Mouse (Mus musculus) liver, embryonic 16.5 days (tissue): ENCODE results near the gene Cdh13. TPM values are rescaled to one million over a fixed set of nuclear protein-coding genes. Genes with fewer than 3 reads are reported as not detected.

ENCODE experiments used
- ATAC-seq: fragments of 200-750 bp; cut with Nextera tagmentation; 2 replicates; pipeline ENCODE4 v1.8.0; 2017; ENCODE audit warnings: low read depth, mild to moderate bottlenecking, moderate number of reproducible peaks, moderate library complexity
- H3K27ac ChIP-seq: fragments of 300-500 bp; sonication (generic); 2 replicates; pipeline ENCODE4 v1.5.1; 2014; ENCODE audit warnings: mild to moderate bottlenecking, low read length
- H3K27me3 ChIP-seq: fragments of 300-500 bp; sonication (generic); 2 replicates; pipeline ENCODE4 v1.6.1; 2014; ENCODE audit warnings: low read depth, low read length, mixed read lengths; ENCODE audit not compliant: control insufficient read depth, insufficient read depth
- H3K36me3 ChIP-seq: fragments of 300-500 bp; sonication (generic); 2 replicates; pipeline ENCODE4 v1.6.1; 2014; ENCODE audit warnings: mild to moderate bottlenecking; ENCODE audit not compliant: control insufficient read depth, insufficient read depth
- H3K4me1 ChIP-seq: fragments of 300-500 bp; sonication (generic); 2 replicates; pipeline ENCODE4 v1.6.1; 2014; ENCODE audit warnings: low read depth, low read length, mixed read lengths; ENCODE audit not compliant: control insufficient read depth
- H3K4me2 ChIP-seq: fragments of 300-500 bp; sonication (generic); 2 replicates; pipeline ENCODE4 v1.6.1; 2014; ENCODE audit warnings: low read depth, low read length, mixed read lengths
- H3K4me3 ChIP-seq: fragments of 300-500 bp; sonication (generic); 2 replicates; pipeline ENCODE4 v1.5.1; 2014; ENCODE audit warnings: low read depth, mild to moderate bottlenecking, low read length
- H3K9ac ChIP-seq: fragments of 300-500 bp; sonication (generic); 2 replicates; pipeline ENCODE4 v1.6.1; 2014; ENCODE audit warnings: low read depth, low read length
- H3K9me3 ChIP-seq: fragments of 300-500 bp; sonication (generic); replicated peaks from 2 replicates; pipeline ENCODE4 v1.6.1; 2016; ENCODE audit warnings: low read length; ENCODE audit not compliant: control insufficient read depth
- WGBS: fragments of 180-500 bp; shearing (Covaris S2); extraction: QIAGEN DNeasy Blood & Tissue Kit; methylation state at CpG from one replicate; pipeline ENCODE4 v1.1.7; 2014; ENCODE audit not compliant: insufficient replicate concordance; 5-methylcytosine and 5-hydroxymethylcytosine counted together
- polyA plus RNA-seq: library from polyadenylated mRNA; unstranded; fragments of >200 nt; fragmentation: Nextera tagmentation; extraction: Ambion mirVana; gene quantifications from 2 replicates; pipeline ENCODE4 v1.2.1, GENCODE M21; 2015

Gene Cdh13
- polyA plus RNA-seq, 1 experiment from 2014 or later, result 1.0 TPM

DNA sequence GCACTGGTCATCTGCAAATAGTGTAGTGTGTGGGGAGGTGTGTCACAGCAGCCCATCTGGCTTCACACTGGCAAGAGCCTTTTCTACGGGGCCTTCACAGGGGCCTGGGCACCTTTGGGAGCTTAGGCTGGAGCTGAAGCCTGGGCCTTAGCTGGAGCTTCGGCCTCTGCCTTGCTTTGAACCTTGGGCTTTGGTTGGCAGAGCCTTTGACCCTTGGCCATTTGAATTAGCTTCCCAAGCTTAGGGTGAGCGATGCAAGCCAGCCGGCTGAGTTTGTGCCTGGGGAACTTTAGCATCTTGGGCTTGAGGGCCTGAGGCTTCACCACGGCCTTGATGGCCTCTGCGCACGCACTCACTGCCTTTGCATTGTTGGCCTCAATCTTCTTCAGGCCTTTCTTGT, 98.1 kb downstream of the Cdh13 start:
- Histone ChIP-seq H3K9me3 (peaks cover 2% of the 10 kb centered on the region), H3K36me3 (no peaks in the 10 kb centered on the region), H3K9ac (no peak overlapping the region), H3K27me3 (no peaks in the 10 kb centered on the region), H3K4me1 (no peaks in the 10 kb centered on the region), H3K27ac (no peak overlapping the region), H3K4me3 (no peak overlapping the region), H3K4me2 (no peak overlapping the region)
- WGBS, result 69% methylated on average over 7 of the region's 7 CpGs
- ATAC-seq, result no peak

DNA sequence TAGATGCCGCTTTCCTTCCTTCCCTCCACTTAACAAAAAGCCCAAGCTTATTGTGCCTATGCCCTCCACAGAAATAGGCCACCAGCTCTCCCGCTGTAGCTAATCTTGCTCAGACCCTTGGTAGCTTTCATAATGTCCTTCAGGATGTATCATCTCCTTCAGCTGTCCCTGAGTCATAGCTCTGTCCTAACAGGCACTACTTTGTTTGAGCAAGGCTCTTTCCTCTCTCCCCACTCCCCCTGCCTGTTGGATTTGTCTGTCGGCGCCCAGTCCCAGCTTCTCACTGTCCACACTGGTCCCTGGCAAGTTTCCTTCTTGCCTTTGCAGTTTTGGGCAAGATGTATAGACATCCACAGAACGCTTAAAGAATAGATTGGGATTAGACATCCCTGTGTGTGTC, 100.8 kb downstream of the Cdh13 start:
- no peak overlapping the region for H3K9ac ChIP-seq
- H3K4me2 ChIP-seq, result no peak overlapping the region
- H3K27ac ChIP-seq, result no peak overlapping the region
- H3K27me3 ChIP-seq, result no peaks in the 10 kb centered on the region
- 58% methylated on average over 5 of the region's 5 CpGs for WGBS
- ATAC-seq, result no peak
- H3K4me1 ChIP-seq, result no peaks in the 10 kb centered on the region
- no peak overlapping the region for H3K4me3 ChIP-seq
- peaks cover 2% of the 10 kb centered on the region for H3K9me3 ChIP-seq
- H3K36me3 ChIP-seq, result no peaks in the 10 kb centered on the region

DNA sequence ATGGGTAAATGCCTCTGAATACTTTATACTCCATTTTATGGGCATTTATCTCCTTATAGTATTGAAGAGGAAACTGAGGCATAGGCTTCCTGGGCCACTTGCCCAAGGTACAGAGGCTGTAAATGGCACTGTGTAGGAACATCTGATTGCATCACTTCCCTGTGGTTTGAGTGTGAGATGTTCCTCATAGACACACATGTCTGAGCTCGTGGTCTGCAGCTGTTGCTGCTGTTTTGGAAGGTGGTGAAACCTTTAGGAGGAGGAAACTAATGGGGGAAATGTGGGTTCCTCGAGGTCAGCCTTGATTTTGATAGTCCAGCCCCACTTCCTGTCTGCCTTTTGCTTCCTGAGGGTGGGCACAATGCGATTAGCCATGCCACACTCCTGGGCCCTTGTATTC, 105.9 kb downstream of the Cdh13 start:
- H3K27me3 ChIP-seq, result no peaks in the 10 kb centered on the region
- H3K4me1 ChIP-seq, result no peaks in the 10 kb centered on the region
- 9% methylated on average over 3 of the region's 3 CpGs for WGBS
- H3K27ac ChIP-seq, result no peak overlapping the region
- H3K9me3 ChIP-seq, result no peaks in the 10 kb centered on the region
- no peak overlapping the region for H3K9ac ChIP-seq
- ATAC-seq, result no peak
- no peaks in the 10 kb centered on the region for H3K36me3 ChIP-seq
- no peak overlapping the region for H3K4me3 ChIP-seq
- H3K4me2 ChIP-seq, result no peak overlapping the region

DNA sequence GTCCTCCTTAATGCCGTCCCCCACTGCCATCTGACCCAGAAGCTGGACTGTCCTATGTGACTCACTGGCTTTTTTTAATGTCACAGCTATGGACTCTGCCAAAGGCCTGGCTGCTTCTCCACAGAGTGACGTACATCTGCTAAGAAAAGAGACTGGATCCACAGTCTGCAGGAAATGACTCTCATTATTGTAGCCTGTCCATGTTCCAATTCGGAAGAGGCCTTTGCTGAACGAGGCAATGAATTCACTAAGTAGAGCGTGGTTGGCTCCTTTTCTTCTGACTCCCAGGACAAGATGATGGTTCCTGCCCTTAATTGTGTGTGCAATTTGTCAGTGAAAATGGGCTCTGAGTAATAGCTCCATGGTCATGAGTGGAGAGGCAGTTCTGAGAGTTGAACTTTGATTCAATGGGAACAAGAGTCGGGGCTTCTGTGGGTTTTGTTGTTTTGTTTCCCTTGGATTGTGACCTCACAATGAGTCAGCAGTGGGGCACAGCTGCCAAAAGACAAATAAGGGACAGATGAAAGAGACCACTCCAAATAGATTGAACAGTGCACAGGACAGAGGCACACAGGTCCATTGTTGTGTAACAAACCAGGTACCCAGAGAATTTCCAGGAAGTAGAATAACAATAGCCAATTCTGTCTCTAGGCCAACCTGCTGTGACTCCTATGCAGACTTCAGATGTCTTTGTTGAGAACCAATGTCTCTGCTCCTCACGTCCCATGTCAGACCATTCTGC, 110.5 kb downstream of the Cdh13 start:
- H3K4me2 ChIP-seq, result no peak overlapping the region
- H3K9ac ChIP-seq, result no peak overlapping the region
- H3K9me3 ChIP-seq, result no peaks in the 10 kb centered on the region; the same call in 1 of the 2 replicates
- H3K36me3 ChIP-seq, result no peaks in the 10 kb centered on the region
- H3K4me1 ChIP-seq, result no peaks in the 10 kb centered on the region
- H3K27me3 ChIP-seq, result no peaks in the 10 kb centered on the region
- no peak overlapping the region for H3K4me3 ChIP-seq
- no peak overlapping the region for H3K27ac ChIP-seq
- ATAC-seq, result no peak
- 49% methylated on average over 7 of the region's 7 CpGs for WGBS

GRCm38 (mm10) chr8:118395178-118395577, 111.6 kb downstream of the Cdh13 start:
- Histone ChIP-seq H3K4me3 (no peak overlapping the region), H3K36me3 (no peaks in the 10 kb centered on the region), H3K9ac (no peak overlapping the region), H3K4me2 (no peak overlapping the region), H3K27me3 (no peaks in the 10 kb centered on the region), H3K4me1 (no peaks in the 10 kb centered on the region), H3K27ac (no peak overlapping the region), H3K9me3 (no peaks in the 10 kb centered on the region; the same call in 1 of the 2 replicates)
- WGBS, result 31% methylated on average over 4 of the region's 4 CpGs
- no peak for ATAC-seq

DNA sequence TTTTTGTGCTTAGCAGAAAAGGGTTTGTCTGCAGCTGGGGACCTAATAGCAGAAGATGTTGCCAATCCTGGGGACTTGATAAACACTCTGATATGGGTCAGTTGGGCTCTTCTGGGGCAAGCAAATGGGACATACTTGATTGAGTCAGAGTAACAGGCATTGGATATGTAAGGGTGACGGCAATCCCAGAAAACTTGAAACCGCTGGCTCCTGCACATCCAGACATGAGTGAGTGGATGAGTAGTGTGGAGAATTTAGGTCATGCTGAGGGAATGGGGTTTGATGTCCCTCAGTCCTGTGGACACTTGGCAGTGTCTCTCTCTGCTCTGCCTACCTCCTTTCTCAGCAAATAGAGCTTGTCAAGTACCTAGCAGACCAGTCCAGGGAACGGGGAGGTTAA, 121.3 kb downstream of the Cdh13 start:
- H3K4me2 ChIP-seq, result no peak overlapping the region
- H3K4me1 ChIP-seq, result no peaks in the 10 kb centered on the region
- no peaks in the 10 kb centered on the region for H3K36me3 ChIP-seq
- H3K9ac ChIP-seq, result no peak overlapping the region
- no peak for ATAC-seq
- H3K27me3 ChIP-seq, result no peaks in the 10 kb centered on the region
- H3K4me3 ChIP-seq, result no peak overlapping the region
- no peak overlapping the region for H3K27ac ChIP-seq
- no peaks in the 10 kb centered on the region for H3K9me3 ChIP-seq
- WGBS, result 60% methylated on average over 3 of the region's 3 CpGs

DNA sequence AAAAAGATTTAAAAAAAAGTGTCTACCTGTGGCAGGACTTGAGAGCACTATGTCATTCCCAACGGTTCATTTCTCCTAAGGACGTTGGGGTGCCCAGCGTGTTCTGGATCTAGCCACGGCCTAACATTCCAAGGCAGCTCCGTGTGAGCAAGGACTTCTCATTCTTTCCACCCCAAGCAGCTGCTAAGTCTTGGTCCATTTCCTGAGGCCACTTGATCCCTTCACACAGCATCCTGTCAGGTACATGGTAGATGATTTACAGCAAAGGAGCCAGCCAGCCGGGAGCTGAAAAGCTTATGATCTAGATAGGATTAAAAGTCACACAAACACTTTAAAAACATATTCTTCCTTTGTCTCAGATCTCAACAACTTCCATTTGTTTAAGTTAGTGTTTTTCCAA, 123.8 kb downstream of the Cdh13 start:
- 27% methylated on average over 6 of the region's 6 CpGs for WGBS
- Histone ChIP-seq H3K4me2 (no peak overlapping the region), H3K27me3 (no peaks in the 10 kb centered on the region), H3K9ac (no peak overlapping the region), H3K27ac (no peak overlapping the region), H3K4me1 (no peaks in the 10 kb centered on the region), H3K9me3 (no peaks in the 10 kb centered on the region), H3K4me3 (no peak overlapping the region), H3K36me3 (no peaks in the 10 kb centered on the region)
- no peak for ATAC-seq

GRCm38 (mm10) chr8:118409396-118409795, 125.9 kb downstream of the Cdh13 start:
- no peak for ATAC-seq
- Histone ChIP-seq H3K36me3 (no peaks in the 10 kb centered on the region), H3K4me1 (no peaks in the 10 kb centered on the region), H3K27me3 (no peaks in the 10 kb centered on the region), H3K4me3 (no peak overlapping the region), H3K27ac (no peak overlapping the region), H3K9me3 (no peaks in the 10 kb centered on the region), H3K4me2 (no peak overlapping the region), H3K9ac (no peak overlapping the region)
- 64% methylated on average over 3 of the region's 3 CpGs for WGBS

DNA sequence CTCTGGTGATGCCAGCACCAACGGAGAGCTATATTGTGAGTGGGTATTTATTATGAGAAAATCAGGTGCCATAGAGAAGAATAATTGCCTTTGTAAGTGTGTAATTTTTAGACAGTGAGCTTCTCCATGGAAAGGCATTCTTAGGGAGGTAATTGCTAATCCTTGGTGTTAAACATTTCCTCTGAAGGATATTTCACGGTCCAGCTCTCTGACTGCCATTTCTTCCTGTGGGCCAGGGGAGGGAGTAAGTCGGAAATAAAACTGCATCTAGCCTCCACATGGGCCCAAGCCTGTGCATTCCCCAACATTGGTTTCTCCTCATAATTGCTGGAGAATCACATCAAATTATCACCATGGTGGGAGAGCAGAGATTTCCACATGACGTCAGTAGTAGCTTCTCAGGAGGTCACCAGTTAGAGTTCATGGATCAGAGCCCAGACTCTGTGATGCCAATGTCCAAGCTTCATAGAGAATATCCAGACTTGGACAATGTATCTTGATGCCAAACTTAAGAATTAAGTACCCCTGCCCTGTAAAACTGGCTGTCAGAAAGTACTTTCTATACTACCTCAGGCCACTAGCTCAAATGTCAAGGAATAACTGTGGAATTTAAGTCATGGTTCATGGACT, 126.9 kb downstream of the Cdh13 start:
- 62% methylated on average over 4 of the region's 4 CpGs for WGBS
- no peak overlapping the region for H3K4me3 ChIP-seq
- no peak overlapping the region for H3K27ac ChIP-seq
- no peak overlapping the region for H3K9ac ChIP-seq
- ATAC-seq, result no peak
- no peaks in the 10 kb centered on the region for H3K36me3 ChIP-seq
- no peaks in the 10 kb centered on the region for H3K9me3 ChIP-seq
- H3K27me3 ChIP-seq, result no peaks in the 10 kb centered on the region
- no peaks in the 10 kb centered on the region for H3K4me1 ChIP-seq
- no peak overlapping the region for H3K4me2 ChIP-seq
